ENCODE assay signal across 9 mouse cellular contexts in genomic region chr11:88086737-88087627, GRCm38 (mm10). TPM values are rescaled to one million over a fixed set of nuclear protein-coding genes. Genes with fewer than 3 reads are reported as not detected.
DNase-seq lines count a peak whose midpoint lies in the region; ATAC-seq and TF ChIP-seq lines count a peak whose summit lies in the region.
"Had no signal": no experiment of that assay in that cellular context is flagged by ENCODE, and none has a peak within 500 bp of the region (broad histone marks: within the 10 kb centered on the region; RNA-seq: fewer than 3 reads in every experiment).

No protein-coding gene starts in this region.

- TF ChIP-seq POLR2A in lung, adult 2 months (IDR thresholded peaks at IDR 0.05; ENCODE audit: borderline replicate concordance, extremely low read depth, low read depth, low read length), result 0 out of 2 replicates have a peak, but pooled peaks have one; percentile 19
- TF ChIP-seq POLR2A in testis, adult 2 months (IDR thresholded peaks at IDR 0.05; ENCODE audit: control insufficient read depth, low read depth, low read length), result no peak

- H3K4me1 ChIP-seq in hindbrain, embryonic 10.5 days (replicated peaks), result peaks cover 42% of the 10 kb centered on the region
- H3K4me1 ChIP-seq in lung, adult 2 months (ENCODE audit: control insufficient read depth, insufficient read depth, low read length), result no peaks in the 10 kb centered on the region
- H3K4me1 ChIP-seq in neural tube, embryonic 15.5 days, result peaks cover 19% of the 10 kb centered on the region
- H3K4me1 ChIP-seq in testis, adult 2 months (ENCODE audit: control insufficient read depth, insufficient read depth, low read length), result peaks cover 14% of the 10 kb centered on the region

- 8% methylated on average over 25 of the region's 25 CpGs for WGBS in hindbrain, embryonic 10.5 days
- 7% methylated on average over 25 of the region's 25 CpGs for WGBS in lung, adult 2 months
- 6% methylated on average over 25 of the region's 25 CpGs for WGBS in neural tube, embryonic 15.5 days

- peak overlapping the region; percentile 80 for H3K4me2 ChIP-seq in neural tube, embryonic 15.5 days

- peak overlapping the region; percentile 49 for H3K4me3 ChIP-seq in hindbrain, embryonic 10.5 days
- H3K4me3 ChIP-seq in lung, adult 2 months (replicated peaks; ENCODE audit: extremely low read depth, low read depth, low read length), result peak overlapping the region; percentile 39
- peak overlapping the region; percentile 37 for H3K4me3 ChIP-seq in neural tube, embryonic 15.5 days (replicated peaks)
- peak overlapping the region; percentile 30 for H3K4me3 ChIP-seq in testis, adult 2 months (ENCODE audit: control insufficient read depth, low read depth, low read length)
- H3K4me3 ChIP-seq: erythroblast, embryonic 14.5 days had no signal

- H3K9me3 ChIP-seq in hindbrain, embryonic 10.5 days, result no peaks in the 10 kb centered on the region
- no peaks in the 10 kb centered on the region for H3K9me3 ChIP-seq in neural tube, embryonic 15.5 days (replicated peaks)

- ATAC-seq in neural tube, embryonic 15.5 days (ENCODE audit: low FRiP score), result peak; percentile 98

- DNase-seq in Muller cell, postnatal 12 days (ENCODE audit: inconsistent ontology term), result peak; percentile 97
- DNase-seq in cerebellum, adult 9-11 months, result peak; percentile 93
- peak; percentile 86 to 93 for DNase-seq in frontal cortex, adult 2 months (ENCODE audit: extremely low spot score in 1 of 2, low spot score in 1 of 2)
- DNase-seq in hindbrain, embryonic 10.5 days (ENCODE audit: low spot score), result peak; percentile 93
- DNase-seq in layer of hippocampus, adult 8-10 months (ENCODE audit: low spot score in 2 of 2), result peak; percentile 88 to 92
- peak; percentile 74 for DNase-seq in lung, adult 2 months

- H3K36me3 ChIP-seq in hindbrain, embryonic 10.5 days, result peaks cover 39% of the 10 kb centered on the region
- peaks cover 17% of the 10 kb centered on the region; the same call in 1 of the 2 replicates for H3K36me3 ChIP-seq in neural tube, embryonic 15.5 days
- H3K36me3 ChIP-seq in testis, adult 2 months (ENCODE audit: control insufficient read depth, insufficient read depth, low read length), result no peaks in the 10 kb centered on the region

- no peak for TF ChIP-seq CTCF in lung, adult 2 months (IDR thresholded peaks at IDR 0.05; ENCODE audit: insufficient read depth, low read length)
- no peak for TF ChIP-seq CTCF in testis, adult 2 months (IDR thresholded peaks at IDR 0.05; ENCODE audit: control insufficient read depth, insufficient read depth, insufficient replicate concordance, low read depth, low read length)

- no peaks in the 10 kb centered on the region for H3K27me3 ChIP-seq in hindbrain, embryonic 10.5 days (ENCODE audit: insufficient read depth, poor library complexity, severe bottlenecking)
- no peaks in the 10 kb centered on the region; the same call in 1 of the 2 replicates for H3K27me3 ChIP-seq in neural tube, embryonic 15.5 days (replicated peaks)
- no peaks in the 10 kb centered on the region for H3K27me3 ChIP-seq in testis, adult 2 months (ENCODE audit: control insufficient read depth, insufficient read depth, low read length)

- peak overlapping the region; percentile 37 for H3K9ac ChIP-seq in neural tube, embryonic 15.5 days (replicated peaks)

- H3K27ac ChIP-seq in hindbrain, embryonic 10.5 days, result peak overlapping the region; percentile 83
- H3K27ac ChIP-seq in neural tube, embryonic 15.5 days (replicated peaks), result peak overlapping the region; percentile 85
- H3K27ac ChIP-seq in testis, adult 2 months (ENCODE audit: control insufficient read depth, insufficient read depth, low read depth, low read length), result no peak overlapping the region

RNA-seq across cellular contexts. Expression of gene Cuedc1, which starts 10.9 kb away (rescaled TPM):
- 28.0 and 32.7 TPM in 2 replicates for polyA plus RNA-seq in frontal cortex, adult 2 months (2012; rRNA removed)
- polyA plus RNA-seq in hindbrain, embryonic 10.5 days (2016; fragmentation: Nextera tagmentation; extraction: Ambion mirVana), result 20.5 and 27.1 TPM in 2 replicates
- 10 to 100 TPM; 30.9 to 38.7 (median 33.4) TPM for total RNA-seq in layer of hippocampus, adult 8-10 months (2022)
- polyA plus RNA-seq in lung, adult 2 months (2012; rRNA removed), result 40.7 and 42.9 TPM in 2 replicates
- polyA plus RNA-seq in neural tube, embryonic 15.5 days (2015; fragmentation: Nextera tagmentation; extraction: Ambion mirVana), result 40.6 and 49.0 TPM in 2 replicates
- polyA plus RNA-seq in testis, adult 2 months (2012; rRNA removed), result 1.9 and 3.9 TPM in 2 replicates

RNA-seq across cellular contexts. Expression of gene Vezf1, which starts 18.9 kb away (rescaled TPM):
- 23.2 and 24.3 TPM in 2 replicates for polyA plus RNA-seq in frontal cortex, adult 2 months (2012; rRNA removed)
- polyA plus RNA-seq in hindbrain, embryonic 10.5 days (2016; fragmentation: Nextera tagmentation; extraction: Ambion mirVana), result 64.7 and 64.8 TPM in 2 replicates
- total RNA-seq in layer of hippocampus, adult 8-10 months (2022), result 10 to 100 TPM; 25.0 to 26.5 (median 25.7) TPM
- 22.4 and 26.5 TPM in 2 replicates for polyA plus RNA-seq in lung, adult 2 months (2012; rRNA removed)
- polyA plus RNA-seq in neural tube, embryonic 15.5 days (2015; fragmentation: Nextera tagmentation; extraction: Ambion mirVana), result 35.0 and 39.1 TPM in 2 replicates
- 4.1 and 4.4 TPM in 2 replicates for polyA plus RNA-seq in testis, adult 2 months (2012; rRNA removed)

RNA-seq across cellular contexts. Expression of gene Srsf1, which starts 39.8 kb away (rescaled TPM):
- polyA plus RNA-seq in frontal cortex, adult 2 months (2012; rRNA removed), result 337 and 338 TPM in 2 replicates
- polyA plus RNA-seq in hindbrain, embryonic 10.5 days (2016; fragmentation: Nextera tagmentation; extraction: Ambion mirVana), result 337 and 377 TPM in 2 replicates
- 100 to 1,000 TPM; 208 to 223 (median 218) TPM for total RNA-seq in layer of hippocampus, adult 8-10 months (2022)
- polyA plus RNA-seq in lung, adult 2 months (2012; rRNA removed), result 76.5 and 93.4 TPM in 2 replicates
- 183 and 211 TPM in 2 replicates for polyA plus RNA-seq in neural tube, embryonic 15.5 days (2015; fragmentation: Nextera tagmentation; extraction: Ambion mirVana)
- polyA plus RNA-seq in testis, adult 2 months (2012; rRNA removed), result 68.5 and 95.9 TPM in 2 replicates
